Mouse (Mus musculus) embryo, embryonic 10 days (tissue): ENCODE measurements around the gene Coq5.

ENCODE experiments used
- DNase-seq: peaks from one replicate; pipeline ENCODE4 v3.0.0-alpha.2; 2015; ENCODE audit warnings: low spot score

Gene Coq5

GRCm38 (mm10) chr5:115279226-115280049 lies at the start of gene Coq5:
Gene Coq5, plus strand, starts transcription at chr5:115279666.
- DNase-seq = peak; percentile 90

GRCm38 (mm10) chr5:115230830-115231551 lies 48.5 kb upstream of the Coq5 start:
- no peak for DNase-seq

- DNase-seq = no peak
These were observed 47.8 kb upstream of the Coq5 start for GRCm38 (mm10) chr5:115231552-115232120.

GRCm38 (mm10) chr5:115232516-115232915 lies 47.0 kb upstream of the Coq5 start:
- DNase-seq = no peak

- DNase-seq = no peak
These were observed 46.3 kb upstream of the Coq5 start for GRCm38 (mm10) chr5:115233031-115233780.

GRCm38 (mm10) chr5:115234519-115234918 lies 44.9 kb upstream of the Coq5 start:
- no peak for DNase-seq

- DNase-seq = peak; percentile 66
These were observed 44.1 kb upstream of the Coq5 start for GRCm38 (mm10) chr5:115235323-115235771.

- DNase-seq = peak; percentile 90
These were observed 43.6 kb upstream of the Coq5 start, which contains the start of gene Pop5 for GRCm38 (mm10) chr5:115235786-115236263. Gene Pop5, plus strand, starts transcription at chr5:115235836.

- peak; percentile 96 for DNase-seq
These were observed 41.4 kb upstream of the Coq5 start for GRCm38 (mm10) chr5:115237803-115238728.

GRCm38 (mm10) chr5:115238729-115239195 lies 40.7 kb upstream of the Coq5 start:
- peak; percentile 38 for DNase-seq

- no peak for DNase-seq
These were observed 39.3 kb upstream of the Coq5 start for GRCm38 (mm10) chr5:115240191-115240590.

- no peak for DNase-seq
These were observed 24.0 kb upstream of the Coq5 start for GRCm38 (mm10) chr5:115255472-115255871.

- no peak for DNase-seq
These were observed 22.4 kb upstream of the Coq5 start for GRCm38 (mm10) chr5:115256909-115257546.

- no peak for DNase-seq
These were observed 19.1 kb upstream of the Coq5 start for GRCm38 (mm10) chr5:115260356-115260755.

- no peak for DNase-seq
These were observed 18.3 kb upstream of the Coq5 start for GRCm38 (mm10) chr5:115261141-115261540.

- no peak for DNase-seq
These were observed 17.6 kb upstream of the Coq5 start for GRCm38 (mm10) chr5:115261880-115262279.

- DNase-seq = no peak
These were observed 16.8 kb upstream of the Coq5 start for GRCm38 (mm10) chr5:115262502-115263291.

GRCm38 (mm10) chr5:115266340-115266739 lies 13.1 kb upstream of the Coq5 start:
- DNase-seq = no peak

GRCm38 (mm10) chr5:115266787-115267468 lies 12.5 kb upstream of the Coq5 start:
- no peak for DNase-seq
